Mouse (Mus musculus) bone marrow, adult 2 months (tissue): Measurements from ENCODE around the gene Gan.

Source experiments
- CTCF ChIP-seq: fragments of 200-500 bp; IDR thresholded peaks from 2 replicates; pipeline ENCODE4 v1.5.1; 2011; ENCODE audit warnings: low read length, control low read depth; ENCODE audit not compliant: control insufficient read depth, insufficient read depth
- POLR2A ChIP-seq: fragments of 200-500 bp; IDR thresholded peaks from 2 replicates; pipeline ENCODE4 v1.6.1; 2011; ENCODE audit warnings: low read depth, mild to moderate bottlenecking, control low read depth, low read length, borderline replicate concordance; ENCODE audit not compliant: control insufficient read depth

GRCm38 (mm10) chr8:117251086-117251681 lies 93.2 kb downstream of the Gan start:
- TF ChIP-seq POLR2A (no peak), CTCF (no peak)
